ENCODE assay signal across 26 mouse cellular contexts in the genomic region with DNA sequence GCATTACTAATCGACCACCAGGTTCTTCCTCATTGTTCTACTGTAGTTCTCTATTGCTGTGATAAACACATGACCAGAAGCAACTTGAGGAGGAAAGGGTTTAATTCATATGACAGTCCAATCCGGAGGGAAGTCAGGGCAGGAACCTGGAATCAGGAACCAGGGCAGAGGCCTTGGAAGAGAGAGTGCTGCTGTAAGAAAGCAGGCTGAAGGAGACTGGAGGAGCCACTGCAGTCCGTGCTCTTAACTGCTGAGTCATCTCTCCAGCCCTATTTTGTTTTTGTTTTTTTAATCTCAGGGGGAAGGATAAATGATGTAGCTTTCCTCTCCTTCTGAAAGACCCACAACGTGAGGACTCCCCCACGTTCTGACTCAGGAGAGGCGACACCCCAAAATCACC. TPM values are rescaled to one million over a fixed set of nuclear protein-coding genes. Genes with fewer than 3 reads are reported as not detected.
"Had no signal": no experiment of that assay in that cellular context is flagged by ENCODE, and none has a peak within 500 bp of the region (broad histone marks: within the 10 kb centered on the region; RNA-seq: fewer than 3 reads in every experiment).

No protein-coding gene starts in this region.

- H3K27ac ChIP-seq: left cerebral cortex, adult 2 months; limb, embryonic 12.5 days; limb, embryonic 15.5 days; liver, embryonic 14.5 days; macrophage; midbrain, embryonic 10.5 days; neural tube, embryonic 12.5 days; neural tube, embryonic 15.5 days; stomach, postnatal 0 days had no signal

- H3K36me3 ChIP-seq: limb, embryonic 12.5 days; limb, embryonic 15.5 days; midbrain, embryonic 10.5 days; neural tube, embryonic 12.5 days; neural tube, embryonic 15.5 days had no signal

- H3K9ac ChIP-seq: limb, embryonic 12.5 days; limb, embryonic 15.5 days; liver, embryonic 14.5 days; liver, postnatal 0 days; lung, embryonic 14.5 days; neural tube, embryonic 12.5 days; neural tube, embryonic 15.5 days had no signal

- DNase-seq: kidney, adult 2 months; kidney, postnatal 10 days; kidney, postnatal 36 days; layer of hippocampus, postnatal 36 days; left cerebral cortex, postnatal 4 days; liver, postnatal 0 days; lung, embryonic 14.5 days; midbrain, embryonic 14.5 days; right cerebral cortex, adult 18-20 months; right cerebral cortex, postnatal 14 days; right cerebral cortex, postnatal 4 days; thymus, adult 2 months; thymus, postnatal 14 days had no signal

- H3K27me3 ChIP-seq: limb, embryonic 12.5 days; limb, embryonic 15.5 days; neural tube, embryonic 12.5 days; neural tube, embryonic 15.5 days had no signal

- H3K4me1 ChIP-seq: limb, embryonic 12.5 days; limb, embryonic 15.5 days; midbrain, embryonic 10.5 days; neural tube, embryonic 12.5 days; neural tube, embryonic 15.5 days had no signal

- ATAC-seq: liver, postnatal 0 days; lung, postnatal 0 days had no signal

- H3K4me3 ChIP-seq: left cerebral cortex, adult 2 months; limb, embryonic 12.5 days; limb, embryonic 15.5 days; midbrain, embryonic 10.5 days; neural tube, embryonic 12.5 days; neural tube, embryonic 15.5 days had no signal

- H3K4me2 ChIP-seq: limb, embryonic 12.5 days; limb, embryonic 15.5 days; liver, embryonic 11.5 days; lung, embryonic 14.5 days; neural tube, embryonic 12.5 days; neural tube, embryonic 15.5 days had no signal

- H3K9me3 ChIP-seq: limb, embryonic 12.5 days; limb, embryonic 15.5 days; midbrain, embryonic 10.5 days; neural tube, embryonic 12.5 days; neural tube, embryonic 15.5 days had no signal

RNA-seq across cellular contexts. Expression of gene Frrs1l, which starts 37.0 kb away (rescaled TPM):
- total RNA-seq: megakaryocyte, adult 5-6 weeks had no signal
- polyA plus RNA-seq: liver, postnatal 0 days; macrophage; spleen, adult 2 months; thymus, adult 2 months had no signal
